In genomic region chr2:80046751-80047513, GRCm38 (mm10) we compare ENCODE assay signal across 12 mouse cellular contexts.
"Had no signal": no experiment of that assay in that cellular context is flagged by ENCODE, and none has a peak within 500 bp of the region (broad histone marks: within the 10 kb centered on the region; RNA-seq: fewer than 3 reads in every experiment).

No protein-coding gene starts in this region.

- DNase-seq: kidney, adult 8-10 months; kidney, postnatal 14 days; kidney, postnatal 4 days; liver, embryonic 13.5 days; lung, adult 2 months; lung, postnatal 14 days; lung, postnatal 4 days; retina, postnatal 1 day; right cerebral cortex, postnatal 25 days; spleen, adult 18-20 months; thymus, postnatal 25 days had no signal

- ATAC-seq: midbrain, embryonic 16.5 days had no signal
